Mouse (Mus musculus): Measurements from ENCODE around the gene Olfr228.
"Not testable (repeated sequence)": the region's sequence is repeated elsewhere in the genome, so short reads cannot be mapped to it uniquely, and the experiment has no call there.

The Olfr228 gene

DNA sequence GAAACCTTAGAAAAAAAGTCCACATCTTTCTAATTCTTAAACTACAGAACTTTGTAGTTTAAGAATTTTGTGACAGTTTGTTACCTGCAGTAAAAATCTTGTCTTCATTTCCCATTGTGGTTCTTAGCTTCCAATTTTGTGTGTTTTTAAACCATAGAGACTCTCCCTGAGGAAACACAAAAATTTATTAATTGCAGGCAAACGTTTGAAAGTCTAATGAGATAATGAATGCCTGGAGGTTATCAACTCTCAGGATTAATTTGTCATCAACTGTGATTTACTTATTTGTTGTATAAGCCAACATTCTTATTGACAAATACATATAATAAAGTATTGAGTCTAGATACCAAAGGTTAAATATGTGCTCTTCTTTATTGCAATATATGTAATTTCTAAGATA is at the start of gene Olfr228:
Gene Olfr228, minus strand, starts transcription at position 101 of the 400 bp plus-strand sequence.
- DNase-seq (ENCODE audit: low spot score in 2 of 2) = no peak

DNA sequence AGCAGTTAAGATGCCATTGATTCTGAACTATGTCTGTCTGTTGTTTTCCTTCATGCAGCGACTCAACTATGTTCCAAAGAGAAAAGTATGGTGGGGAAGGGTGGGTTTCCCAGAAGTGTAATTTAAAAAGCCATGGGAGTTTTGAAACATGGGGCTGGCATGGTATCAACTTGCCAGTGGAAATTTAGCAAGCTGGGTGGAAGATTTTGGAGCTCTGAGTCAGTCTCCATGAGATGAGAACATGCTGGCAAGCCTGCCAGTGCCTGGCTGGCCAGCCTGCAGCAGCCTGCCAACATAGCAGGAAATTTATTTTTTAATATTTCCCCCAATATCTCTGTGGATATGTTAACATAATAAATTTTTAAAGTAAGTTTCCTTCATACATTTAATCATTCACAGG is 43.8 kb upstream of the Olfr228 start:
- DNase-seq (ENCODE audit: low spot score in 2 of 2) = no peak

DNA sequence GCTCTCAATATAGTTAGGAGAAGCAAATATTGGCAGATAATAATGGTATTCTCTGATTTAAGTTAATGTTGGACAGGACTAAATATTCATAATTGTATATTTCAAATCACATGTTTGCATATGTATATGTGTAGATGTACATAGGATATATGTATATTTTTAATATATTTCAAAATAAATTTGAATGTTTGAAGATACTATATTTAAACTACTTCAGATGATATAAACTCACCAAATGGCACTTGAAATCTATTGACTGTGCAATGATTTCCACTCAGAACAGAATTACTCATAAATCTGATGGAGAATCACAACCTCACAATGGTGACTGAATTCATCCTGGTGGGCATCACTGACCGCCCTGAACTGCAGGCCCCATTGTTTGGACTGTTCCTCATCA is 21.0 kb upstream of the Olfr228 start, which contains the start of gene Olfr1076:
Gene Olfr1076, plus strand, starts transcription at position 301 of the 400 bp plus-strand sequence.
- no peak for DNase-seq (ENCODE audit: low spot score in 2 of 2)

DNA sequence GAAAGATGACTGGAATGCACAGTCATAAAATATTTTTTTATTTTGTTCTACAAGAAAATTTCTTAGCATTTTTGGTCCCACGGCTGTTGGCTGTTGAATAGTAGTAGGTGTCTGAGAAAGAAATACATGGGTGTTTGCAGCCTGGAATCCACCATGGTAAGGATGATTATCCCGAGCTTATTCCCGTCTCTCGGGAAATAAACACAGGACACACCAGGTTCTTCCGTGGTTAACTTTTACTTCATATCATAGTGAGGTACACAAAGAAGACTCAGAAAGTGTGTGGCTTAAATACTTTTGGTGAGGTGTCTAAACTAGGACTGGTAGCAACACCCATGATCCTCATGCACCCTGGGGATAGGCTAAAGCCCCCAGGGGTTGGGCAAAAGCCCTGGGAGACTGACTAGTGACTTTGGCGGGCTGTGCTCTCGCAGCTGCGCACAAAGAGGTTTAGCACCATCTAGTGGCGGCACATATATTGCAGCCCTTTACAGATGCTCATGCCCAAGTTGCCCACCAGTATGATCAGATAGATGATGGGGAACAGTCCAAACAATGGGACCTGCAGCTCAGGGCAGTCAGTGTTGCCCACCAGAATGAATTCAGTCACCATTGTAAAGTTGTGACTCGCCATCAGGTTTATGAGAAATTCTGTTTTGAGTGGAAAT is 22.6 kb downstream of the Olfr228 start:
- DNase-seq (ENCODE audit: low spot score in 2 of 2) = peak in 1 of 2 experiments; percentile 25

DNA sequence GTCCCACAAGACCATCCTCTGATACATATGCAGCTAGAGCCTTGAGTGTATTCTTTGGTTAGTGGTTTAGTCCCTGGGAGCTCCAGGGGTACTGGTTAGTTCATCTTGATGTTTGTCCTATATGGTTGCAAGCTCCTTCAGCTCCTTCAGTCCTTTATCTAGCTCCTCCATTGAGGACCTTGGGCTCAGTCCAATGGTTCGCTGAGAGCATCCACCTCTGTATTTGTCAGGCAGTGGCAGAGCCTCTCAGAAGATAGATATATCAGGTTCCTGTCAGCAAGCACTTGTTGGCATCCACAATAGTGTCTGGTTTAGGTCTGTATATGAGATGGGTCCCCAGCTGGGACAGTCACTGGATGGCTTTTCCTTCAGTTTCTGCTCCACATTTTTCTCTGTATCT is 26.8 kb downstream of the Olfr228 start:
- no peak for DNase-seq (ENCODE audit: low spot score in 2 of 2)

DNA sequence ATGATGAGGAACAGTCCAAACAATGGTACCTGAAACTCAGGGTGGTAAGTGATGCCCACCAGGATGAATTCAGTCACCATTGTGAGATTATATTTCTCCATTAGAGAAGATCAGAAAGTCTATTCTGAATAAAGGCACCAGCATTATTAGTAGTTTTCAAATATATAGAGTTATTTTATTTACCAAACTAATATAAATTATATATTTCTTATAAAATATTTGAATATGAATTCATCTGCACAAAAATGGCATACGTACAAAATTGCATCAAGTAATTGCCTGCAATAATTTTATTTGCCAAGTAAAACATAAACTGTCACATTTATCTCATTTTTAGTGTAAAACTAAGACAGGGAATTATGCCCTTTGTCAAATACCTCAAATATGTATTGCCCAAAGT is 31.0 kb downstream of the Olfr228 start, which contains the start of gene Olfr1066:
Gene Olfr1066, minus strand, starts transcription at position 101 of the 400 bp plus-strand sequence.
- no peak for DNase-seq (ENCODE audit: low spot score in 2 of 2)

DNA sequence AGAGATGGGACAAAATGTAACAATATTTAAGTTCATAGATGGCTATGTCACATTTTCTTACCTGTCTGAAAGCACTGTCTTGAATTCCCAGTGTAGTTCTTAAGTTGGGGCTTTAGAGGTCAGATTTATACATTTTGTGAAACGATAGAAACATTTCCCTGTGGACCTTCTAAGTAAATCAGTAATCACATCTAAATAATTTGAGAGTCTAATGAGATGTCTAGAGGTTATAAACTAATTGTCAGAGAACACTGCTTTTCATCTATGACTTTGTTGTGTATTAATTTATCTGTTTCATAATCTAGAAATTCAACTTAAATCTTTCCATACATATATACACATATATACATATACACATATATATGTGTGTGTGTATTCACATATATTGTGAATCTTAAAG is 36.7 kb downstream of the Olfr228 start, which contains the start of gene Olfr1065:
Gene Olfr1065, minus strand, starts transcription at position 101 of the 400 bp plus-strand sequence.
- DNase-seq (ENCODE audit: low spot score in 2 of 2) = not testable (repeated sequence)

DNA sequence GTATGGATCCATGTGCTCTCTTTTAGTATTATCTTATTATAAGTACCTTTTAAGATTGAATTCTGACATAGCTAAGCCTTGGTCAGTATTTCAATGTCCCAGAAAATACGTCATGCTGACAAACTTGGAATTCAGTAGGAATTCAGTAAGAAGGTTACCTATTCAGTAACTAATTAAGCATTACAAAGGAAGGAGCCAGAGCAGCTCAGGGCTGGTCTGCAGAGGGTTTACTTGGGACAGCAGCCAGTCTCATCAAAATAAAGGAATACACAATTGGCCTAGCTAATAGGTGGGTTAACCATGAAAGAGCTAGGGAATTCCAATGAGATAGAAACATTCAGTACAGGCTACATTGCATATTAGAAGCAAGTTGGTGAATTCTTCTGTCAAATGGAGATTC is 45.1 kb downstream of the Olfr228 start:
- DNase-seq (ENCODE audit: low spot score in 2 of 2) = not testable (repeated sequence)

All from frontal cortex, postnatal 10 days (tissue).